Mouse (Mus musculus) ES-Bruce4 (cell line): ENCODE measurements at regions not wholly inside any gene's neighbourhood (a gene's known extent, or its start where the extent isn't known, plus 50 kb on each side); places are given as distances from the start of the nearest gene placed in this dataset.

Experiments
- H3K27ac ChIP-seq: 2 replicates; pipeline ENCODE4 v1.5.1; 2012; ENCODE audit warnings: low read length, inconsistent platforms; ENCODE audit not compliant: insufficient read depth
- H3K27me3 ChIP-seq: 2 replicates; pipeline ENCODE4 v1.6.1; 2012; ENCODE audit warnings: mild to moderate bottlenecking, low read length, inconsistent platforms; ENCODE audit not compliant: control insufficient read depth, poor library complexity, insufficient read depth, severe bottlenecking
- H3K36me3 ChIP-seq: 2 replicates; pipeline ENCODE4 v1.6.1; 2012; ENCODE audit warnings: inconsistent platforms, mild to moderate bottlenecking, low read length, moderate library complexity; ENCODE audit not compliant: control insufficient read depth, poor library complexity, insufficient read depth, severe bottlenecking
- H3K4me1 ChIP-seq: one replicate; pipeline ENCODE4 v1.8.1; 2011; ENCODE audit warnings: low read length; ENCODE audit not compliant: control insufficient read depth, insufficient read depth
- H3K4me3 ChIP-seq: 2 replicates; pipeline ENCODE4 v1.5.1; 2011; ENCODE audit warnings: low read depth, mild to moderate bottlenecking, low read length
- H3K9ac ChIP-seq: 2 replicates; pipeline ENCODE4 v1.6.1; 2012; ENCODE audit warnings: low read depth, mild to moderate bottlenecking, inconsistent platforms; ENCODE audit not compliant: poor library complexity, severe bottlenecking
- H3K9me3 ChIP-seq: replicated peaks from 2 replicates; pipeline ENCODE4 v1.6.1; 2012; ENCODE audit warnings: mild to moderate bottlenecking, low read length, inconsistent platforms; ENCODE audit not compliant: control insufficient read depth, poor library complexity, insufficient read depth, severe bottlenecking
- CTCF ChIP-seq: IDR thresholded peaks from one replicate; pipeline ENCODE4 v1.8.1; 2011; ENCODE audit warnings: low read depth, low read length
- EP300 ChIP-seq: IDR thresholded peaks from 2 replicates; pipeline ENCODE4 v1.6.1; 2011; ENCODE audit warnings: low read depth, low read length; ENCODE audit not compliant: insufficient read depth
- POLR2A ChIP-seq: IDR thresholded peaks from one replicate; pipeline ENCODE4 v1.8.1; 2011; ENCODE audit warnings: low read length; ENCODE audit not compliant: insufficient read depth

GRCm38 (mm10) chr6:66382347-66383010 lies 152.7 kb upstream of the Mad2l1 start:
- TF ChIP-seq EP300 (no peak), POLR2A (no peak), CTCF (no peak)
- Histone ChIP-seq H3K36me3 (no peaks in the 10 kb centered on the region), H3K27ac (no peak overlapping the region), H3K9ac (no peak overlapping the region), H3K27me3 (no peaks in the 10 kb centered on the region), H3K4me3 (no peak overlapping the region), H3K4me1 (no peaks in the 10 kb centered on the region), H3K9me3 (no peaks in the 10 kb centered on the region)

- H3K4me1 ChIP-seq: no peaks in the 10 kb centered on the region
- no peak overlapping the region for H3K4me3 ChIP-seq
- no peak overlapping the region for H3K9ac ChIP-seq
- no peaks in the 10 kb centered on the region for H3K36me3 ChIP-seq
- no peaks in the 10 kb centered on the region for H3K27me3 ChIP-seq
- no peak overlapping the region for H3K27ac ChIP-seq
- TF ChIP-seq POLR2A: no peak
- no peak for TF ChIP-seq CTCF
- no peak for TF ChIP-seq EP300
- H3K9me3 ChIP-seq: no peaks in the 10 kb centered on the region
Measured at GRCm38 (mm10) chr6:66395147-66395546, 140.0 kb upstream of the Mad2l1 start.

- Histone ChIP-seq H3K4me3 (no peak overlapping the region), H3K36me3 (no peaks in the 10 kb centered on the region), H3K4me1 (no peaks in the 10 kb centered on the region), H3K27ac (no peak overlapping the region), H3K27me3 (no peaks in the 10 kb centered on the region), H3K9me3 (no peaks in the 10 kb centered on the region), H3K9ac (no peak overlapping the region)
- no peak for TF ChIP-seq POLR2A
- no peak for TF ChIP-seq EP300
- TF ChIP-seq CTCF: no peak
Measured at GRCm38 (mm10) chr6:66397411-66397810, 137.8 kb upstream of the Mad2l1 start.

- Histone ChIP-seq H3K4me1 (no peaks in the 10 kb centered on the region), H3K9ac (no peak overlapping the region), H3K4me3 (no peak overlapping the region), H3K27me3 (no peaks in the 10 kb centered on the region), H3K36me3 (no peaks in the 10 kb centered on the region), H3K27ac (no peak overlapping the region), H3K9me3 (no peaks in the 10 kb centered on the region)
- TF ChIP-seq EP300: no peak
- TF ChIP-seq CTCF: no peak
- no peak for TF ChIP-seq POLR2A
Measured at GRCm38 (mm10) chr6:66398674-66399073, 136.5 kb upstream of the Mad2l1 start.

- Histone ChIP-seq H3K9ac (no peak overlapping the region), H3K4me1 (no peaks in the 10 kb centered on the region), H3K27me3 (no peaks in the 10 kb centered on the region), H3K9me3 (no peaks in the 10 kb centered on the region), H3K4me3 (no peak overlapping the region), H3K27ac (no peak overlapping the region), H3K36me3 (no peaks in the 10 kb centered on the region)
- TF ChIP-seq CTCF (no peak), POLR2A (no peak), EP300 (no peak)
Measured at GRCm38 (mm10) chr6:66399091-66399755, 136.0 kb upstream of the Mad2l1 start.

GRCm38 (mm10) chr6:66401468-66401867 lies 133.7 kb upstream of the Mad2l1 start:
- H3K9me3 ChIP-seq: no peaks in the 10 kb centered on the region
- H3K36me3 ChIP-seq: no peaks in the 10 kb centered on the region
- H3K9ac ChIP-seq: no peak overlapping the region
- no peaks in the 10 kb centered on the region for H3K4me1 ChIP-seq
- no peaks in the 10 kb centered on the region for H3K27me3 ChIP-seq
- H3K27ac ChIP-seq: no peak overlapping the region
- no peak overlapping the region for H3K4me3 ChIP-seq
- no peak for TF ChIP-seq POLR2A
- no peak for TF ChIP-seq CTCF
- TF ChIP-seq EP300: no peak
